Mouse (Mus musculus) megakaryocyte, embryonic 14.5 days (primary cell): ENCODE measurements around the gene Zfp1.

Source experiments
- FLI1 ChIP-seq: IDR thresholded peaks from 2 replicates; pipeline ENCODE4 v1.6.1; 2012; ENCODE audit warnings: low read length, inconsistent platforms, mixed read lengths
- GATA1 ChIP-seq: IDR thresholded peaks from 3 replicates; pipeline ENCODE4 v1.6.1; 2012; ENCODE audit warnings: mixed read lengths, low read length, inconsistent platforms, borderline replicate concordance

DNA sequence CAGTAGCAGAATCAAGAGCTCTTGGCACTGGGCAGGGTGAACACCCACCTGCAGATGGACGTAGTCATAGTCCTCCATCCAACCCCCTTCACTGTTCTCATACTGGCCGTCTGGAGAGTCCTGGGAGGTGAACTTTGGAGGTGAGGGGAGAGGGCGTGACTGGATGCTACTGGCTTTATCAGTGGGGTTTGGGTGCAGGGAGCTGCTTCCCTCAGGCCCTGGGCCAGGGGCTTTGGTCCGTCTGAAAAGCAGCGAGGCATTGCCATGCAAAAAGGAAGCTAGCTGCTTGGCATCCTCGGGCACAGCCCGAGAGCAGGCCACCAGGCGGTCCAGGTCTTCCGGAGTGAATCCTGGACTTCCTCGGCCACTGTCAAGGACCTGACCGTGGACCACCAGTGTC is 70.1 kb downstream of the Zfp1 start:
- no peak for TF ChIP-seq GATA1
- TF ChIP-seq FLI1, result no peak
